Mouse (Mus musculus): ENCODE results near the gene Rps6ka6. TPM values are rescaled to one million over a fixed set of nuclear protein-coding genes. Genes with fewer than 3 reads are reported as not detected.

The Rps6ka6 gene
- polyA plus RNA-seq (2012; rRNA removed), result 2.6 and 2.9 TPM in 2 replicates

GRCm38 (mm10) chrX:111537859-111538258 lies at the start of gene Rps6ka6:
Rps6ka6 (minus strand) TSS chrX:111537959.
- DNase-seq (ENCODE audit: extremely low spot score in 1 of 2, low spot score in 1 of 2), result no peak

- DNase-seq (ENCODE audit: extremely low spot score in 1 of 2, low spot score in 1 of 2), result no peak
Measured at GRCm38 (mm10) chrX:111577044-111577443, 39.3 kb upstream of the Rps6ka6 start.

GRCm38 (mm10) chrX:111518206-111518605 lies 19.6 kb downstream of the Rps6ka6 start:
- DNase-seq (ENCODE audit: extremely low spot score in 1 of 2, low spot score in 1 of 2), result no peak

GRCm38 (mm10) chrX:111463565-111464093 lies 74.1 kb downstream of the Rps6ka6 start:
- DNase-seq (ENCODE audit: extremely low spot score in 1 of 2, low spot score in 1 of 2), result no peak

GRCm38 (mm10) chrX:111462833-111463564 lies 74.8 kb downstream of the Rps6ka6 start:
- DNase-seq (ENCODE audit: extremely low spot score in 1 of 2, low spot score in 1 of 2), result peak in 1 of 2 experiments; percentile 45

- peak in 1 of 2 experiments; percentile 2 for DNase-seq (ENCODE audit: extremely low spot score in 1 of 2, low spot score in 1 of 2)
Measured at GRCm38 (mm10) chrX:111462495-111462832, 75.3 kb downstream of the Rps6ka6 start.

GRCm38 (mm10) chrX:111462092-111462491 lies 75.7 kb downstream of the Rps6ka6 start:
- no peak for DNase-seq (ENCODE audit: extremely low spot score in 1 of 2, low spot score in 1 of 2)

- no peak for DNase-seq (ENCODE audit: extremely low spot score in 1 of 2, low spot score in 1 of 2)
Measured at GRCm38 (mm10) chrX:111460166-111460565, 77.6 kb downstream of the Rps6ka6 start.

- DNase-seq (ENCODE audit: extremely low spot score in 1 of 2, low spot score in 1 of 2), result peak; percentile 0 to 23
Measured at GRCm38 (mm10) chrX:111436571-111436970, 101.2 kb downstream of the Rps6ka6 start.

GRCm38 (mm10) chrX:111414775-111415174 lies 123.0 kb downstream of the Rps6ka6 start:
- DNase-seq (ENCODE audit: extremely low spot score in 1 of 2, low spot score in 1 of 2), result no peak

- no peak for DNase-seq (ENCODE audit: extremely low spot score in 1 of 2, low spot score in 1 of 2)
Measured at GRCm38 (mm10) chrX:111404816-111405215, 132.9 kb downstream of the Rps6ka6 start.

- DNase-seq (ENCODE audit: extremely low spot score in 1 of 2, low spot score in 1 of 2), result no peak
Measured at GRCm38 (mm10) chrX:111377020-111377419, 160.7 kb downstream of the Rps6ka6 start.

- no peak for DNase-seq (ENCODE audit: extremely low spot score in 1 of 2, low spot score in 1 of 2)
Measured at GRCm38 (mm10) chrX:111374177-111374576, 163.6 kb downstream of the Rps6ka6 start.

Other genes starting within 250 kb of the Rps6ka6 start
- gene Hdx, start 159.1 kb upstream of the Rps6ka6 start, polyA plus RNA-seq (2012; rRNA removed), result 4.1 and 4.8 TPM in 2 replicates

Data from frontal cortex, adult 2 months (tissue).